Mouse (Mus musculus) heart, postnatal 0 days (tissue): Measurements from ENCODE around the gene Rmdn3.

ENCODE experiments used
- CTCF ChIP-seq: IDR thresholded peaks from 2 replicates; pipeline ENCODE4 v1.5.1; 2016; ENCODE audit warnings: antibody characterized with exemption, control low read depth, low read depth
- EP300 ChIP-seq: IDR thresholded peaks from 2 replicates; pipeline ENCODE4 v1.6.1; 2016; ENCODE audit warnings: antibody characterized with exemption, low read depth

DNA sequence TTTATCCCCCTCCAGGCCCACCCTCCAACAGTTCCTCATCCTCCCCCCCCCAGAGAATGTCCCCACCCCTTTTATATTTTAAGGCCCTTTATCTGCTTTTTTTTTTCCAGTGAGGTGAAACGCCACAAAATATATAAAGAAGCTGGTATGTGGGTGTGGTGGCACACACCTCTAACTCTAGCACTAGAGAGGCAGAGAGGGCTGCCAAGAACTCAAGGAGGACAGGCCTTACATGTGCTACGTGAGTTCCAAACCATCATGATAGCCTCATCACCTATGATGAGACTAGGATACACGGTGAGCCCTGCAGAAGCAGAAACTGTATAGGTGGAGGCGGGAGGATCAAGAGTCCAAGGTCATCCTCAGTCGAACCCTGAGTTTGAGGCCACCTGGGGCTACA, 34.1 kb upstream of the Rmdn3 start:
- TF ChIP-seq EP300 = no peak
- TF ChIP-seq CTCF = no peak
